Mouse (Mus musculus) midbrain, embryonic 10.5 days (tissue): ENCODE results near the gene 2900011O08Rik. TPM values are rescaled to one million over a fixed set of nuclear protein-coding genes. Genes with fewer than 3 reads are reported as not detected.

Experiments used
- DNase-seq: peaks from one replicate; pipeline ENCODE4 v3.0.0-alpha.2; 2017; ENCODE audit warnings: low spot score
- H3K27ac ChIP-seq: fragments of 300-500 bp; sonication (generic); replicated peaks from 2 replicates; pipeline ENCODE4 v1.5.1; 2016; ENCODE audit warnings: mild to moderate bottlenecking
- H3K27me3 ChIP-seq: fragments of 300-500 bp; sonication (generic); 2 replicates; pipeline ENCODE4 v1.6.1; 2016; ENCODE audit warnings: low read depth, mild to moderate bottlenecking; ENCODE audit not compliant: poor library complexity, severe bottlenecking
- H3K36me3 ChIP-seq: fragments of 300-500 bp; sonication (generic); 2 replicates; pipeline ENCODE4 v1.6.1; 2016; ENCODE audit warnings: mild to moderate bottlenecking, moderate library complexity
- H3K4me1 ChIP-seq: fragments of 300-500 bp; sonication (generic); 2 replicates; pipeline ENCODE4 v1.6.1; 2016
- H3K4me3 ChIP-seq: fragments of 300-500 bp; sonication (generic); 2 replicates; pipeline ENCODE4 v1.5.1; 2016; ENCODE audit warnings: mild to moderate bottlenecking, moderate library complexity
- H3K9me3 ChIP-seq: fragments of 300-500 bp; sonication (generic); replicated peaks from 2 replicates; pipeline ENCODE4 v1.6.1; 2016; ENCODE audit warnings: mild to moderate bottlenecking
- WGBS: fragments of 180-500 bp; shearing (Covaris S2); methylation state at CpG from one replicate; pipeline ENCODE4 v1.1.7; 2016; 5-methylcytosine and 5-hydroxymethylcytosine counted together
- microRNA-seq: library from miRNA; unstranded; fragments of <30 nt; microRNA quantifications from one replicate; pipeline ENCODE4, GENCODE M21; 2017
- polyA plus RNA-seq: library from polyadenylated mRNA; unstranded; fragments of >200 nt; fragmentation: Nextera tagmentation; extraction: Ambion mirVana; gene quantifications from 2 replicates; pipeline ENCODE4 v1.2.1, GENCODE M21; 2016

Gene 2900011O08Rik
- polyA plus RNA-seq, 1 experiment from 2014 or later, result 10.6 TPM

- Histone ChIP-seq H3K4me3 (no peak overlapping the region), H3K27me3 (no peaks in the 10 kb centered on the region), H3K9me3 (no peaks in the 10 kb centered on the region), H3K4me1 (no peaks in the 10 kb centered on the region), H3K36me3 (peaks cover 100% of the 10 kb centered on the region), H3K27ac (no peak overlapping the region)
- DNase-seq, result no peak
- WGBS, result 81% methylated on average over 3 of the region's 3 CpGs
These were observed 145.0 kb downstream of the 2900011O08Rik start for GRCm38 (mm10) chr16:14131376-14131775.

GRCm38 (mm10) chr16:14131838-14132237 lies 145.4 kb downstream of the 2900011O08Rik start:
- Histone ChIP-seq H3K27ac (no peak overlapping the region), H3K36me3 (peaks cover 100% of the 10 kb centered on the region), H3K4me3 (no peak overlapping the region), H3K27me3 (no peaks in the 10 kb centered on the region), H3K4me1 (no peaks in the 10 kb centered on the region), H3K9me3 (no peaks in the 10 kb centered on the region)
- no peak for DNase-seq
- 86% methylated on average over 5 of the region's 5 CpGs for WGBS

DNA sequence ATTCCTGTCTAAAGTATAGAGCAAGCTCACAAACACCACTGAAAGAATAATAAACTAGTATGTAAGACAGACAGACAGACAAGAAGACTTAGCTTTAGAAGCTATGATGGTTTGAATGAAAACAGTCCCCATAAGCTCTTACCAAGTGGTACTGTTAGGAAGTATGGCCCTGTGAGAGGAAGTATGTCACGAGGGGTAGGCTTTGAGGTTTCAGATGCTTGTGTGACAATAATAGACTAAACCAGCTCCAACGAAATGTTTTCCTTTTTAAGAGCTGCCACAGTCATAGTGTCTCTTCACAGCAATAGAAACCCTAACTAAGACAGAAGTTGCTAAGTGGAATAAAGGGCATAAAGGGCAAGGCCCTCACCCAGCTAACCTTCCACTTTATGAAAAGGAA lies 148.6 kb downstream of the 2900011O08Rik start:
- Histone ChIP-seq H3K36me3 (peaks cover 98% of the 10 kb centered on the region), H3K9me3 (no peaks in the 10 kb centered on the region), H3K27me3 (no peaks in the 10 kb centered on the region), H3K4me3 (no peak overlapping the region), H3K4me1 (no peaks in the 10 kb centered on the region), H3K27ac (no peak overlapping the region)
- WGBS, result 91% methylated on average over 2 of the region's 2 CpGs
- no peak for DNase-seq

- H3K4me3 ChIP-seq, result no peak overlapping the region
- H3K27ac ChIP-seq, result no peak overlapping the region
- H3K36me3 ChIP-seq, result peaks cover 97% of the 10 kb centered on the region
- no peaks in the 10 kb centered on the region for H3K4me1 ChIP-seq
- 95% methylated on average over 1 of the region's 1 CpGs for WGBS
- no peak for DNase-seq
- H3K27me3 ChIP-seq, result no peaks in the 10 kb centered on the region
- no peaks in the 10 kb centered on the region for H3K9me3 ChIP-seq
These were observed 151.7 kb downstream of the 2900011O08Rik start for GRCm38 (mm10) chr16:14137976-14138561.

DNA sequence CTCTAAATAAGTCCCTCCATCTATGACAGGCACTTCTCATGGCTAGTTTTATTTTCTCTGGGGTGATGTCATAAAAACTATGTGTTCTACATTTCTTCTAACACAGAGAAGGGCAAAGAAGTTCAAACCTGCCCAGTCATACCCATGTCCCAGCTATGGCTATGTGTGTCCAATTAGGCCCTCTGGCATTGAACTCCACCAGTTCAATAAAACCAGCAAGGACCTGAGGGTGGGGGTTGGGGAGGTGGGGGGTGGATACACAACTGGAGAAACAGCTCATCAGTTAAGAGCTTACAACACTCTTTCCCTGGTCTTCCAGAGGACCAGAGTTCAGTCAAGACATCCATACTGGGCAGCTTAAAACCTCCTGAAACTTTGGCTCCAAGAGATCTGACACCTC lies 152.7 kb downstream of the 2900011O08Rik start:
- no peaks in the 10 kb centered on the region for H3K4me1 ChIP-seq
- no peak overlapping the region for H3K4me3 ChIP-seq
- no peaks in the 10 kb centered on the region for H3K9me3 ChIP-seq
- H3K27ac ChIP-seq, result no peak overlapping the region
- peaks cover 97% of the 10 kb centered on the region for H3K36me3 ChIP-seq
- no peaks in the 10 kb centered on the region for H3K27me3 ChIP-seq
- no peak for DNase-seq

- Histone ChIP-seq H3K36me3 (peaks cover 98% of the 10 kb centered on the region), H3K27me3 (no peaks in the 10 kb centered on the region)
These were observed 156.9 kb downstream of the 2900011O08Rik start for GRCm38 (mm10) chr16:14143298-14143697.

GRCm38 (mm10) chr16:14147712-14148111 lies 161.3 kb downstream of the 2900011O08Rik start:
- no peak for DNase-seq
- peaks cover 95% of the 10 kb centered on the region for H3K36me3 ChIP-seq

More at GRCm38 (mm10) chr16:14143298-14143697, 156.9 kb downstream of the 2900011O08Rik start:
- 90% methylated on average over 3 of the region's 3 CpGs for WGBS
- no peak overlapping the region for H3K27ac ChIP-seq
- DNase-seq, result no peak
- no peaks in the 10 kb centered on the region for H3K9me3 ChIP-seq
- no peaks in the 10 kb centered on the region for H3K4me1 ChIP-seq
- no peak overlapping the region for H3K4me3 ChIP-seq

More at GRCm38 (mm10) chr16:14147712-14148111, 161.3 kb downstream of the 2900011O08Rik start:
- Histone ChIP-seq H3K4me3 (no peak overlapping the region), H3K27me3 (no peaks in the 10 kb centered on the region), H3K9me3 (no peaks in the 10 kb centered on the region), H3K4me1 (no peaks in the 10 kb centered on the region), H3K27ac (no peak overlapping the region)

Small RNA genes within 50 kb of the gene (microRNA-seq; reads per million reads assigned to microRNA genes)
- not detected for gene Gm27671

Other genes with a start within 250 kb of the 2900011O08Rik start
- gene Rrn3, start 205.9 kb upstream of the 2900011O08Rik start, polyA plus RNA-seq, result 101 and 114 TPM in 2 replicates
- 129 and 145 TPM in 2 replicates for gene Ntan1, start 167.8 kb upstream of the 2900011O08Rik start, polyA plus RNA-seq
- gene Pdxdc1, start 83.5 kb upstream of the 2900011O08Rik start, polyA plus RNA-seq, result 63.5 and 71.2 TPM in 2 replicates
- 2.9 and 3.2 TPM in 2 replicates for gene Mpv17l, start 83.4 kb upstream of the 2900011O08Rik start, polyA plus RNA-seq
- 0.85 and 1.2 TPM in 2 replicates for gene Ifitm7, start 284 bp downstream of the 2900011O08Rik start, polyA plus RNA-seq
- 195 and 204 TPM in 2 replicates for gene Nde1, start 176.7 kb downstream of the 2900011O08Rik start, polyA plus RNA-seq
- gene Marf1, start 176.7 kb downstream of the 2900011O08Rik start, polyA plus RNA-seq, result 12.8 and 16.4 TPM in 2 replicates